Mouse (Mus musculus) embryonic stem cell, embryonic (primary cell): ENCODE results near the gene Sumo2.

ENCODE experiments used
- CTCF ChIA-PET, 4 experiments: fragments of 300-600 bp in 2 of 4; fragments of 350-600 bp in 2 of 4; sonication (Branson Sonifier 250); formaldehyde crosslinking; loops; one replicate each; lab custom pipeline; 2022; ENCODE audit warnings: inconsistent platforms in 2 of 4; lab: Charles Lee
- POLR2A ChIA-PET, 4 experiments: fragments of 300-600 bp in 2 of 4; fragments of 350-600 bp in 2 of 4; sonication (Branson Sonifier 250); formaldehyde crosslinking; loops; one replicate each; lab custom pipeline; 2022; ENCODE audit warnings: antibody characterized with exemption in 4 of 4, inconsistent platforms in 1 of 4; lab: Charles Lee

Gene Sumo2

GRCm38 (mm10) chr11:115512004-115512403 lies 24.1 kb downstream of the Sumo2 start:
- CTCF ChIA-PET, result interaction anchor here in 1 of 4 experiments (1.0 kb wide), 1 partner anchor 10 kb away, joined by 12 read pairs; no protein-coding TSS in a partner anchor
- POLR2A ChIA-PET, result interaction anchor here in 2 of 4 experiments (0.6 to 15.2 kb wide), 11 partner anchors 11 to 196 kb away, joined by 4 to 368 read pairs (median 59); partner anchors contain the start of genes Nt5c (in 2 of the 2), Sumo2 (in 2 of the 2) and Grb2 (in 1 of the 2)

GRCm38 (mm10) chr11:115511121-115511520 lies 25.0 kb downstream of the Sumo2 start:
- ChIA-PET CTCF (no interaction called here), POLR2A (interaction anchor here in 2 of 4 experiments (1.8 to 15.2 kb wide), 8 partner anchors 10 to 26 kb away, joined by 5 to 368 read pairs (median 131); partner anchors contain the start of genes Nt5c (in 2 of the 2) and Sumo2 (in 2 of the 2))

- CTCF ChIA-PET, result interaction anchor here in 2 of 4 experiments (1.3 to 1.5 kb wide), 3 partner anchors 19 to 27 kb away, joined by 3 to 4 read pairs (median 4); partner anchors contain the start of gene Nt5c (in 1 of the 2)
- POLR2A ChIA-PET, result interaction anchor here in 3 of 4 experiments (0.9 to 15.2 kb wide), 12 partner anchors 9 to 332 kb away, joined by 3 to 368 read pairs (median 6); partner anchors contain the start of genes Nt5c (in 2 of the 3) and Armc7 (in 1 of the 3)
Measured at GRCm38 (mm10) chr11:115510507-115510888, 25.6 kb downstream of the Sumo2 start.

- ChIA-PET POLR2A (interaction anchor here in 3 of 4 experiments (0.9 to 15.2 kb wide), 13 partner anchors 9 to 332 kb away, joined by 3 to 368 read pairs (median 5); partner anchors contain the start of genes Nt5c (in 2 of the 3) and Armc7 (in 1 of the 3)), CTCF (interaction anchor here in 3 of 4 experiments (0.6 to 1.5 kb wide), 8 partner anchors 18 to 332 kb away, joined by 3 to 7 read pairs (median 4); partner anchors contain the start of gene Nt5c (in 2 of the 3))
Measured at GRCm38 (mm10) chr11:115509773-115510506, 26.1 kb downstream of the Sumo2 start.

- ChIA-PET CTCF (no interaction called here), POLR2A (interaction anchor here in 2 of 4 experiments (1.1 to 20.2 kb wide), 3 partner anchors 9 to 20 kb away, joined by 5 to 278 read pairs (median 34); partner anchors contain the start of genes Jpt1 (in 1 of the 2) and Nt5c (in 1 of the 2))
Measured at GRCm38 (mm10) chr11:115508061-115508460, 28.0 kb downstream of the Sumo2 start.

GRCm38 (mm10) chr11:115506586-115506985 lies 29.5 kb downstream of the Sumo2 start:
- ChIA-PET CTCF (interaction anchor here in 2 of 4 experiments (0.7 to 1.7 kb wide), 2 partner anchors 15 to 25 kb away, joined by 5 to 9 read pairs; partner anchors contain the start of gene Nt5c (in 1 of the 2)), POLR2A (interaction anchor here in 3 of 4 experiments (0.5 to 20.2 kb wide), 13 partner anchors 5 to 273 kb away, joined by 3 to 278 read pairs (median 5); partner anchors contain the start of genes Jpt1 (in 2 of the 3), Cdr2l (in 1 of the 3), Nt5c (in 1 of the 3) and Nup85 (in 1 of the 3))

GRCm38 (mm10) chr11:115502636-115503035 lies 33.4 kb downstream of the Sumo2 start:
- ChIA-PET POLR2A (interaction anchor here (0.5 to 20.2 kb wide), 15 partner anchors 9 to 983 kb away, joined by 3 to 278 read pairs (median 4); partner anchors contain the start of genes Jpt1 (in 4 of the 4), Nt5c (in 1 of the 4) and Sumo2 (in 1 of the 4)), CTCF (interaction anchor here in 2 of 4 experiments (0.5 to 1.6 kb wide), 3 partner anchors 19 to 927 kb away, joined by 3 to 5 read pairs (median 4); no protein-coding TSS in a partner anchor)

- ChIA-PET POLR2A (interaction anchor here in 3 of 4 experiments (0.6 to 20.2 kb wide), 6 partner anchors 8 to 194 kb away, joined by 3 to 278 read pairs (median 4); partner anchors contain the start of gene Jpt1 (in 3 of the 3)), CTCF (interaction anchor here in 1 of 4 experiments (0.5 kb wide), 1 partner anchor 219 kb away, joined by 3 read pairs; the partner anchor contains the start of gene Fdxr)
Measured at GRCm38 (mm10) chr11:115496559-115496958, 39.5 kb downstream of the Sumo2 start.

- CTCF ChIA-PET, result interaction anchor here in 2 of 4 experiments (0.7 to 1.4 kb wide), 6 partner anchors 12 to 118 kb away, joined by 3 to 10 read pairs (median 5); partner anchors contain the start of gene Jpt1 (in 1 of the 2)
- POLR2A ChIA-PET, result interaction anchor here in 3 of 4 experiments (0.6 to 20.2 kb wide), 20 partner anchors 9 to 123 kb away, joined by 3 to 278 read pairs (median 7); partner anchors contain the start of genes Jpt1 (in 3 of the 3), Armc7 (in 1 of the 3), Cdr2l (in 1 of the 3) and Sumo2 (in 1 of the 3)
Measured at GRCm38 (mm10) chr11:115492387-115492786, 43.7 kb downstream of the Sumo2 start.

- CTCF ChIA-PET, result interaction anchor here (0.5 to 1.4 kb wide), 43 partner anchors 8 to 914 kb away, joined by 3 to 10 read pairs (median 4); partner anchors contain the start of genes Armc7 (in 2 of the 4), Jpt1 (in 2 of the 4), Mif4gd (in 2 of the 4) and Sumo2 (in 2 of the 4)
- POLR2A ChIA-PET, result interaction anchor here (0.6 to 20.2 kb wide), 35 partner anchors 10 to 135 kb away, joined by 3 to 278 read pairs (median 4); partner anchors contain the start of genes Jpt1 (in 4 of the 4), Armc7 (in 2 of the 4), Cdr2l (in 1 of the 4) and Mif4gd (in 1 of the 4)
Measured at GRCm38 (mm10) chr11:115491356-115492083, 44.6 kb downstream of the Sumo2 start, which contains the start of gene Nt5c. Gene Nt5c (minus strand): TSS chr11:115491862.

GRCm38 (mm10) chr11:115490441-115491355 lies 45.4 kb downstream of the Sumo2 start:
- CTCF ChIA-PET, result interaction anchor here (0.5 to 1.4 kb wide), 18 partner anchors 12 to 327 kb away, joined by 3 to 10 read pairs (median 4); partner anchors contain the start of genes Armc7 (in 2 of the 4), Jpt1 (in 1 of the 4), Mif4gd (in 1 of the 4) and Slc9a3r1 (in 1 of the 4)
- POLR2A ChIA-PET, result interaction anchor here (0.7 to 20.2 kb wide), 31 partner anchors 10 to 124 kb away, joined by 3 to 278 read pairs (median 5); partner anchors contain the start of genes Jpt1 (in 4 of the 4), Armc7 (in 2 of the 4), Cdr2l (in 1 of the 4) and Mrpl58 (in 1 of the 4)

- ChIA-PET POLR2A (interaction anchor here (0.5 to 20.2 kb wide), 6 partner anchors 13 to 287 kb away, joined by 3 to 278 read pairs (median 7); partner anchors contain the start of genes Jpt1 (in 2 of the 4) and Armc7 (in 1 of the 4)), CTCF (interaction anchor here in 1 of 4 experiments (1.0 to 1.7 kb wide), 2 partner anchors 50 to 107 kb away, joined by 3 to 4 read pairs; partner anchors contain the start of gene Cdr2l)
Measured at GRCm38 (mm10) chr11:115488551-115489104, 47.4 kb downstream of the Sumo2 start.

- POLR2A ChIA-PET, result interaction anchor here in 3 of 4 experiments (0.6 to 3.4 kb wide), 14 partner anchors 10 to 53 kb away, joined by 3 to 20 read pairs (median 4); partner anchors contain the start of genes Jpt1 (in 3 of the 3), Armc7 (in 2 of the 3) and Sumo2 (in 1 of the 3)
- CTCF ChIA-PET, result interaction anchor here (0.5 to 2.2 kb wide), 15 partner anchors 10 to 91 kb away, joined by 3 to 14 read pairs (median 4); partner anchors contain the start of genes Armc7 (in 1 of the 4), Jpt1 (in 1 of the 4) and Sumo2 (in 1 of the 4)
Measured at GRCm38 (mm10) chr11:115485155-115485554, 50.9 kb downstream of the Sumo2 start.

GRCm38 (mm10) chr11:115483726-115484125 lies 52.4 kb downstream of the Sumo2 start:
- ChIA-PET POLR2A (interaction anchor here in 3 of 4 experiments (0.7 to 3.4 kb wide), 7 partner anchors 21 to 31 kb away, joined by 3 to 20 read pairs (median 4); partner anchors contain the start of genes Jpt1 (in 3 of the 3) and Slc16a5 (in 1 of the 3)), CTCF (interaction anchor here in 3 of 4 experiments (0.5 to 2.2 kb wide), 14 partner anchors 9 to 234 kb away, joined by 3 to 14 read pairs (median 3); partner anchors contain the start of gene Armc7 (in 1 of the 3))
